Mouse (Mus musculus) gastrocnemius, adult 2 months (tissue): ENCODE measurements around the gene Col4a1. TPM values are rescaled to one million over a fixed set of nuclear protein-coding genes. Genes with fewer than 3 reads are reported as not detected.

Source experiments
- DNase-seq: peaks from one replicate; pipeline ENCODE4 v3.0.0; 2022
- H3K27ac ChIP-seq: fragments of 200-600 bp; 2 replicates; pipeline ENCODE4 v1.8.1; 2022; ENCODE audit warnings: mild to moderate bottlenecking
- H3K4me3 ChIP-seq: fragments of 200-600 bp; 2 replicates; pipeline ENCODE4 v1.8.1; 2022; ENCODE audit warnings: mild to moderate bottlenecking, moderate library complexity
- CTCF ChIP-seq: fragments of 200-600 bp; IDR thresholded peaks from 2 replicates; pipeline ENCODE4 v1.8.1; 2022; ENCODE audit warnings: antibody characterized with exemption, mild to moderate bottlenecking, moderate library complexity
- intact Hi-C: fragments of 180-260 bp; cut with DNase I; formaldehyde crosslinking; loops from one replicate; pipeline ENCODE4 v1.15.1; 2025
- total RNA-seq, 2 experiments: library from RNA; stranded (reverse); gene quantifications; 2 replicates each; pipeline ENCODE4 v1.2.3; 2021

Gene Col4a1
- total RNA-seq, 2 experiments from 2014 or later, result 73.3 to 117 TPM

- intact Hi-C loops, result no loop called here
- DNase-seq, result no peak
- no peak overlapping the region for H3K4me3 ChIP-seq
- no peak overlapping the region for H3K27ac ChIP-seq
- no peak for TF ChIP-seq CTCF
These were observed 86.8 kb downstream of the Col4a1 start for GRCm38 (mm10) chr8:11225577-11226434.

GRCm38 (mm10) chr8:11224178-11224577 is 88.4 kb downstream of the Col4a1 start:
- intact Hi-C loops, result no loop called here
- DNase-seq, result no peak
- no peak overlapping the region for H3K27ac ChIP-seq
- H3K4me3 ChIP-seq, result no peak overlapping the region
- no peak for TF ChIP-seq CTCF

DNA sequence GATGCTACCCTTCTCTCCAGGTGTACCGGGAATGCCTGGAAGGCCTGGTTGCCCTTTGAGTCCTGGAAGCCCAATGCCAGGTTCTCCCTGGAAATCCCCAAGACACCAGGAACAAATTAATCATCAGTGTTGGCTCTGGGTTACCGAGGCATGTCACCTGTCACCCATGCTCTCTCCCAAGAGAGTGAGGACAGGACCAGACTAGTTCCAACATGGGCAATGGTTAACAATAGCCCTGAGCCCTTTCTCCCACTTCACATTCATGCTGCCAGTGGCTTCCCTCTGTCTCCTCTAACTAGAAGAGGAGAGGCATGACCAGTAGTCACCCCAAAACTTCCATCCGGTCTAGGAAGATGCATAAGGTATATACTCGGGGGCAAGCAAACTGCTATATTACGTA is 91.3 kb downstream of the Col4a1 start:
- Histone ChIP-seq H3K4me3 (no peak overlapping the region), H3K27ac (no peak overlapping the region)
- intact Hi-C loops, result no loop called here
- no peak for DNase-seq
- no peak for TF ChIP-seq CTCF

- Histone ChIP-seq H3K27ac (no peak overlapping the region), H3K4me3 (no peak overlapping the region)
- TF ChIP-seq CTCF, result no peak
- no peak for DNase-seq
- intact Hi-C loops, result no loop called here
These were observed 93.3 kb downstream of the Col4a1 start for GRCm38 (mm10) chr8:11219282-11219681.

DNA sequence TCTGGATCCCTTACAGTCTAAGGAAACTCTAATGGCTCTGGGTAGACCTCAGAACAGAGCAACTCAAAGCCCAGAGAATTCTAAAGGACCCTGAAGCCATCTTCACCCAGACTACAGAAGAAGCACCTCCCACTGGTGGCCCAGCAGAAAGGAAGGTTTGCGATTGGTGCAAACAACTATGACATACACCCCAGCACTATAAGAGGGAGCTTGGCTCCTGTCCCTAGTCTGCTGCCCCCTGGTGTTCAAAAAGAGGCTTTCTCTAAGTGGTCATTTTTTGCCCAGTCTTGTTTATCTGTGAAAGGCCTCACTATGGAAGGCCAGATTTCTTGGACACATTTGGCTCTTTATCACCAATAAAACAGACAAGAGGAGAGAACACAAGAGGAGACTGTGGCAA is 97.4 kb downstream of the Col4a1 start:
- Histone ChIP-seq H3K4me3 (no peak overlapping the region), H3K27ac (0 out of 2 replicates have a peak overlapping the region, but pooled peaks have one; percentile 13)
- intact Hi-C loops, result loop anchor here (1.0 to 2.0 kb wide), 2 partner anchors 776 to 801 kb away; no protein-coding TSS in a partner anchor
- DNase-seq, result peak; percentile 63
- peak; percentile 75 for TF ChIP-seq CTCF

DNA sequence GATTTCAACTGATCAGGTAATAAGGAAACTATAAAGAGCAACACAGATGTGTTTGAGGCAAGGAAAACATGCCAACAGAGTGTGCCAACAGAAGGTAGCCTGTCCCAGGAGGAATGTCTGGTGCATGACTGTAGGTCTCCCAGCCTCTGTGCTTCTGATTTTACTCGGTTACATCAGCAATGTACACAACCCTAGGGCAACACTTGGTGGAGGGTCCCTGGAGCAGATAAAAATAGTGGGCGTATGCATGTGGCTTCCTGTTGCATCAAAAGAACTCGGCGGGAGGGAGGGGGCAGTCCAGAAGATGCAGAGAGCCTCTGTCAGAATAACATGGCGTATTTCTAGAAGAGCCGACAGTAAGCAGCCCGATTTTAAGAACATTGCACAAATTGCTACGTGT is 106.1 kb downstream of the Col4a1 start:
- H3K4me3 ChIP-seq, result no peak overlapping the region
- no peak for DNase-seq
- intact Hi-C loops, result no loop called here
- H3K27ac ChIP-seq, result no peak overlapping the region
- no peak for TF ChIP-seq CTCF

DNA sequence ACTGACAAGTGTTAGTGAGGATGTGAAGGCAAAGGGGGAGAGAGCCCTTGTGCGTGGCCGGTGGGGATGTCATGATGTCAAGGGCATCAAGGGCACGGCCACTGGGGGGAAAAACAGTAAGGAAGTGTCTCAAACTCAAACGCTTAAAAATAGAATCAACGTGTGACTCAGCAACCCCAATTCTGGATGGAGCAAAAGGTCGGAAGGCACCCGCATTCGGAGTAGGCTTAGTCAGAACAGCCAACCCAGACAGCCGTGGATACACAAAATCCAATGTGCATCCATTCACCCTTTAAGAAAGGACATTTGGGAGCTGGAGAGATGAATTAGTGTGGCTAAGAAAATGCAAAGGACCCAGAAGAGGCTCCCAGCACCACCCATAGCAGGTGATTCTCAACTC is 107.1 kb downstream of the Col4a1 start:
- TF ChIP-seq CTCF, result no peak
- Histone ChIP-seq H3K27ac (peak overlapping the region; percentile 10), H3K4me3 (no peak overlapping the region)
- no peak for DNase-seq
- intact Hi-C loops, result no loop called here

- Histone ChIP-seq H3K27ac (0 out of 2 replicates have a peak overlapping the region, but pooled peaks have one; percentile 13), H3K4me3 (no peak overlapping the region)
- TF ChIP-seq CTCF, result no peak
- DNase-seq, result no peak
- intact Hi-C loops, result no loop called here
These were observed 109.1 kb downstream of the Col4a1 start for GRCm38 (mm10) chr8:11203260-11204110.

DNA sequence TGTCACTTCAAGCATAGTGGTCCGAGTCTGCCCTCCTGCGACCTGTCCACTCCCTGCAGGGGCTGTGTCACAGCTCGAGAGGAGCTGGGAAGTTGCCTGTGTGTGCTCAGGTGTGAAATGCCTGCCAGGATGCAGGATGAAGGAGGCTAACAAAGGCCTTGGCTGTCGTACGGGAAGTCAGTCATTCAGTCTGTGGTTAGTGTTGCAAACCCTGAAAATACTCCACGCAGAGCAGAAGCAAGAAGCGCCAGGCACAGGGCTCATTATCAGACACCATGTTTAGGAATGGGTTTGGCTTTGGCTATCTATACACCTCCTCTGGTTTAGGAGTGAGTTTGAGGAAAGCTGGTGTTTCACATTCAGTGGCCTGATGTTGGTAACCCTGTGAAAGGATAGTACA is 114.0 kb downstream of the Col4a1 start:
- TF ChIP-seq CTCF, result no peak
- Histone ChIP-seq H3K4me3 (no peak overlapping the region), H3K27ac (no peak overlapping the region)
- intact Hi-C loops, result no loop called here
- no peak for DNase-seq

GRCm38 (mm10) chr8:11197988-11198387 is 114.6 kb downstream of the Col4a1 start:
- Histone ChIP-seq H3K4me3 (no peak overlapping the region), H3K27ac (no peak overlapping the region)
- no peak for DNase-seq
- intact Hi-C loops, result no loop called here
- no peak for TF ChIP-seq CTCF

- intact Hi-C loops, result no loop called here
- Histone ChIP-seq H3K27ac (no peak overlapping the region), H3K4me3 (no peak overlapping the region)
- TF ChIP-seq CTCF, result no peak
- DNase-seq, result no peak
These were observed 115.4 kb downstream of the Col4a1 start for GRCm38 (mm10) chr8:11197261-11197660.

DNA sequence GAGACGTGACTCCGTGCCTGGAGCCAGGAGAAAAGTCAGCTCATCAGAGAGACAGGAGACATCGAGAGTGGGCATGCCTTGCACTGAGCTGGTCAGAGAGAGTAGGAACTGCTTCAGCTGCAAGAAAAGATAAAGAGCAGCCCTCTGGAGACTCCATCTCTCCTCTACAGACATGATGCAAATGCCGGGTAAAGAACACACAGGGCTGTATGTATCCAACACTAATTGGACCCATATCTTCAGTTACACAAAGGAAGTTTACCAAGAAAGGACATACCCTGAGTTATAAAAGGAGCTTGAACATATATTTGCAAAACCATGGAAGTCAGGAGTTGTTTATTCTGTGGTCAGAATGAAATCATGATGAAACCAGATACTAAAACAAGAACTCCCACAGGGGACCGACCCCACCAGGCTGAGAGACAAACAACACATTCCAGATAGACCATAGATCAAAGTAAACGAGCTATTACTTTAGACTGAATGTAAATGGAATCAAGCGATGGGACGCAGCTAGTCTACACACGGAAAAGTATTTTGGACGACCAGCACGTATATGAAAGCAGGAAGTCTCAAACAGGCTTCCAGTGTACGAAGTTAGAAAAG is 119.8 kb downstream of the Col4a1 start:
- intact Hi-C loops, result no loop called here
- TF ChIP-seq CTCF, result no peak

More for the DNA sequence above, 119.8 kb downstream of the Col4a1 start:
- no peak for DNase-seq
- Histone ChIP-seq H3K4me3 (no peak overlapping the region), H3K27ac (no peak overlapping the region)
